Mouse (Mus musculus): ENCODE measurements around the gene Tnr.

GRCm38 (mm10) chr1:159671181-159671580, 147.6 kb downstream of the Tnr start:
- TF ChIP-seq CTCF (IDR thresholded peaks at IDR 0.05; ENCODE audit: low read depth, low read length) (no peak), POLR2A (IDR thresholded peaks at IDR 0.05; ENCODE audit: extremely low read depth, insufficient read depth, low read length) (no peak)

Measured in liver, adult 2 months (tissue).